Mouse (Mus musculus) bone marrow, adult 2 months (tissue): ENCODE measurements at regions not wholly inside any gene's neighbourhood (a gene's known extent, or its start where the extent isn't known, plus 50 kb on each side); places are given as distances from the start of the nearest gene placed in this dataset.

Experiments used
- CTCF ChIP-seq: fragments of 200-500 bp; IDR thresholded peaks from 2 replicates; pipeline ENCODE4 v1.5.1; 2011; ENCODE audit warnings: low read length, control low read depth; ENCODE audit not compliant: control insufficient read depth, insufficient read depth
- POLR2A ChIP-seq: fragments of 200-500 bp; IDR thresholded peaks from 2 replicates; pipeline ENCODE4 v1.6.1; 2011; ENCODE audit warnings: low read depth, mild to moderate bottlenecking, control low read depth, low read length, borderline replicate concordance; ENCODE audit not compliant: control insufficient read depth

DNA sequence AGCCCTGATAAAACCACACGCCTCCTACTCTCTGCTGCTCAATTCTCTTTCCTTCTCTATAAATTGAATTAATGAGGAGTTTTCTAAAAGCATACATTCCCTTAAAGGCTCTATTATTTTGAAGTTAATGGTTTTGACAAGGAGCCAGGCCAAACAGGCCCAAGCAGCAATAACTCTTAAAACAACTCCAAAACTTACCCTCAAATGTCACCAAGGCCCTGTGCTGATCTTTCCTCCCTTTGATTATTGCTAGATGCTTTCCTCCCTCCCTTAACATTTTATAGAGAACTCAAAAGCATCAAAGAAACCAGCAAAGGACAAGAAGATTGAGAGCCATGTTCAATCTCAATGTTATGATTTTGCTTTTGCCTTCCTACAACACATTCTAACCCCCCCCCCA is 221.0 kb downstream of the Sox4 start:
- TF ChIP-seq POLR2A (no peak), CTCF (no peak)
